Mouse (Mus musculus): ENCODE results near the gene Trub1.

Trub1 gene

DNA sequence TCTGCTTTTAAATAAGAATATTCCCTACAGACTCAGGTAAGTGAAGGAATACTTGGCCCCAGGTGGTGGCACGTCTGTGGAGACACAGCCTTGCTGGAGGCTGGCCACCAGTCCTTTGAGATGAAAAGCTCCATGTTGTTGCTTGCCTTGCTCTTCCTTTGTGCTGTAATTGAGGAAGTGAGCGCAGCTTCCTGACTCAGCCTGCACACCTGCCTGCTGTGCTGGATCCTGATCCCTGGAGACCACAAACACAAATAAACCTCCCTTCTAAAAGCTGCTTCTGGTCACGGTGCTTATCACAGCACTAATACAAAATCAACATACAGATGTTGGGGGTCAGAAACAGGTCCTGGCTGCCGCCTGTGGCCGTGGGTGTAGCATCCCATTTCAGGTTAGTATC, 41.3 kb downstream of the Trub1 start:
- DNase-seq (ENCODE audit: low spot score in 2 of 2) = no peak

DNA sequence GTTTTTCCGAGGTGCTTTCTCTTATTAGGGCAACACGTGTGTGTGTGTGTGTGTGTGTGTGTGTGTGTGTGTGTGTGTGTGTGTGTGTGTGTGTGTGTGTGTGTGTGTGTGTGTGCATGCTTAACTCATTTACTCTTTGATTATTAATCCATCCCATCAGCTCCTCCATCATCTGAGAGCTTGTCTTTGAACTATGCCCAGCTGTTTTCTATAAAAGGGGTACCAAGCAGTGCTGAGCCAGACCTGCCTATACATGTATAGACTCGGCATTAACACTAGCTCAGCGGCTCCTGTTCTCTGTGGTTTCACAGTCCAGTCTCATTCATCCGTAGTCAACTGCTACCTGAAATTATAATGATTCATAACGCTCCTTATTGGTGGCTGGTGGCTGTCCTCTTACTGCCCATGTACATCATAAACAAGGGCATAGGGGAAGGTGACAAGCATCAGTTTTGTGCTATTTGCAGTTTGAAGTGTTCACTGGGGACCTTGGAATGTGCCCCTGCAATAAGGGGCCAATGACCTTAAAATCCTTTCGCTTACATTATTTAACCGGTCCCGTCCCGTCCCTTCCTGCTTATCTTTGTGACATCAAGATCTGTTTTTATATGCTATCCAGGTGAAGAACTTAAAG, 45.5 kb downstream of the Trub1 start:
- no peak for DNase-seq (ENCODE audit: low spot score in 2 of 2)

DNA sequence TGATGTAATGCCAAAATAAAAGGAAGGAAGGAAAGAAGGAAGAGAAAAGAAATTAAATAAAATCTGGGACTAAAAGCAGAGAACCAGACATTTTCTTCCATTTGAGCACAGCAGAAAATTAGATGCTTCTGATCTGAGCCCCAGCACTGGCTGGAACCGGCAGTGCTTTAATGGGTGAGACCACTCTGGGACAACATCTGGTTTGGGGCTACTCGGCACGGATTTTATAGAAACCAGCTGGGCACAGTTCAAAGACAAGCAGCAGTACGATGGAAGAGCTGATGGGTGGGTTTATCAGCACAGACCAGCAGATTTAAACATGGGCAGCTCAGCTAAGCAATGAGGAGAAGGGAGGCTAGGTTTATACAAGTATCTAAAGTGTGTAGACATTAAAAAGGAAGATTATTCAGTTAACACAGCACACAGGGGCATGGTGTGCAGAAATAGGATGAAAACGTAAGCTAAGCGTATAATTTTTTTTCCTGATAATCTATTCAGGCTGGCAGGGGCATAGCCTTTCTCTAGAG, 46.2 kb downstream of the Trub1 start:
- DNase-seq (ENCODE audit: low spot score in 2 of 2) = no peak

DNA sequence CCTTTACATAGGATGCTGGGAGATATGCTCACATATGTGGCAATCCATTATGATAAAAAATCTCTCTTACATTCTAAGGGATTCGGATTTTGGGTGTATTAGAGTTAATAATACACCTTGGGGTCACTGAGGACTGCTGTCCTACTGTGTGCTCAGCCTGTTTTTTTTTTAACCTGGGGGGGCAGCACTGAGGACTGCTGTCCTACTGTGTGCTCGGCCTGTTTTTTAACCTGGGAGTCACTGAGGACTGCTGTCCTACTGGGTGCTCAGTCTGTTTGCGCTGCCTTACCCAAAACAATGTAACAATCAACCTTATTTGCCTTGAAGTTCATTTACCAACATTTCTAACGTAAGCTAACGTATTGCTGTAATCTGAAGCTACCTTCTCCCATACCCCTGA, 47.5 kb downstream of the Trub1 start:
- no peak for DNase-seq (ENCODE audit: low spot score in 2 of 2)

DNA sequence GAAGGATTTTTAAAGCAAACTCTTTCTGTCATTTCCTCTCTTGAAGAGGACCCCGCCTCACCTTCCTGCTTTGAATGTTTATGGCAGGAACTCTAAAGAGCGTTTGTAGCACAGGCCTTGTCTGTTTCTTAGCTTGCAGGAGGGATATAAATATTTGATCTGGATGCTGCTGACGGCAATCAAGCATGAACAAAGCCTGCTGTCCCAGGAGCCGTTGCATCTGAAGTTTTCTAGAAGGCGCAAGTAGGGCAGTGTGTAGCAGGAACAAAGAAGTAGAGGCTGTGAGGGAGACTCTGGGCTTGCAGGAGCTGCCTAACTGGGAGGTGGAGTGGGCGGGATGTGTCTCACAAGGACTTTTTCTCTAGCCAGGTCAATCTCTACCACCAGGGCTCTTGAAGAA, 50.4 kb downstream of the Trub1 start:
- DNase-seq (ENCODE audit: low spot score in 2 of 2) = no peak

DNA sequence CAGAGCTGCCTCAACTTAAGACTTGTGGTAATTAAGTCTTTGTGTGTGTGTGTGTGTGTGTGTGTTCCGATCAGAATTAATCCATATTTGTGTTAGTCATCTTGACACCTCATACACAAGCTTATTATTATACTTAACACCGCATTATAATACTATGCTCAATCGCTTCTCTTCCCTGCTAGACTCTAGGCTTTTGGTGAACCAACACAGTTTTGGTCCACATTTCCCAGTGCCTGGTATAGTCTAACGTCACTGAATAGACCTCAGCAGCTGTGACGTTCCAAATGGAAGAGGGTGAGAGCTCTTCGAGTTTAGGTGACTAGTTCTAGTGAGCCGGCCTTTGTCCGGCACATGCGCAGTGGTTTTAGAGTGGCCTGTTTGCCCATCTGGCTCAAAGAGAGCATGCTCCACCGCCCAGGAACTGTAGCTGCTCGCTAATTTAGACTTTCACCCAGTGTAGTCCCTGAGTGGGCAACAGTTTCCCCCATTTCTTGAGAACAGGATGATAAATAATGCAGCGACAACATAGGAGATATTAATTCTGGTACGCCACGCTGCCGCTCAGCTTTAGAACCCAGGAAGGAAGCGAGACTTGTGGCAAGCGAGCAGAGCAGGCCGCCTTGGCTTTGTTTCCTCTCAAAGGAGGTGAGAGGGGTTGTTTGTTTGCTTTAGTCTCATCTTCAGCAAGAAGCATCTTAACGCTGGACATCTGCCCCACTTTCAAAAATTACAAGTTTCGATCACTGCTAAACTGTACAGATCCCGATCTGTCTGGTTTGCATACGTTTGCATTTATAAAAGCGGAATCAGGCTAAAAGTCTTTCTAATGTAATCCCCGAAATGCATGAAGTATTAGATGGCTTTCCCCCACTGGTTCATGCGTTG, 52.6 kb downstream of the Trub1 start:
- DNase-seq (ENCODE audit: low spot score in 2 of 2) = no peak

DNA sequence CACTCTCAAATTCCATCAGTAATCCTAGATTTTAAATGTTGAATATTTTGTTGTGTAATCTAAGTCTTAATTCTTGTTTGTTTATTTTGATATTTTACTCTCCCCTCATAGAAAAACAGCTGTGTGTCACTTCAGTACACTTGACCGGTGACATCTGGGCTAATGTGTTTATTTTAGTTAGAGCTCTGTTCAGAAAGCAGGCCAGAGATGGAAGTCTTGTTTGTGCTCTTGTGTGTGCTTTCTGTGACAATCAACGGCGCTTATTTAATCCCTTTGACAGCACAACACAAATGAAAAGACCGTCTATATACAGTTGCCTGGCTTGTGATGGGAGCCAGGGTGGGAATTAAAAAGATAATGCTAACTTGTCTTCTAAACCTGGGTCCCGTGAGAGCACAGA, 53.9 kb downstream of the Trub1 start:
- DNase-seq (ENCODE audit: low spot score in 2 of 2) = no peak

DNA sequence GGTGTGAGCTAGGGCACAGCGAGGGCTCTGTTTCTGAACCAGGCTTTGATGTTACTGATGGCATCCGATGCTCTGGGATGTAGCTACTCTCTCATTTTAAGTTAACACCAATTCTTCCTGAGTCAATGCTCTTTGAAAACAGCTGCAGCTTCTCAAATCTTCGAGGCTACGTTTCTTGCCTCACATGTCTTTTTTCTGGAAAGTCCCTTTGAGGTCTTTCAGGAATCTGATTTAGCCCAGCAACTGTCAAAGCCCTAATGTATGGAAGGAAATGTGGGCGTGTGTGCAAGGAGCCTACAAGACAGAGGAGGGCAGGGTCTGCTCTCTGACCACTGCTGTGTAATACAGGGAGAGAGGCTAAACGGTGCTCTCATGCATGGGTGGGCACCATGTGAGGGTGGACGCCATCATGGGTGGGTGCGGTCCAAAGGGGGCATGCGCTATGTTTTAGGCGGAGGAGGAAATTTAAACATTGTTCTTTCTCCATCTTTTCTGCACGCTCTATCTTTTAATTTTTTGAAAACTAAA, 55.6 kb downstream of the Trub1 start:
- no peak for DNase-seq (ENCODE audit: low spot score in 2 of 2)

DNA sequence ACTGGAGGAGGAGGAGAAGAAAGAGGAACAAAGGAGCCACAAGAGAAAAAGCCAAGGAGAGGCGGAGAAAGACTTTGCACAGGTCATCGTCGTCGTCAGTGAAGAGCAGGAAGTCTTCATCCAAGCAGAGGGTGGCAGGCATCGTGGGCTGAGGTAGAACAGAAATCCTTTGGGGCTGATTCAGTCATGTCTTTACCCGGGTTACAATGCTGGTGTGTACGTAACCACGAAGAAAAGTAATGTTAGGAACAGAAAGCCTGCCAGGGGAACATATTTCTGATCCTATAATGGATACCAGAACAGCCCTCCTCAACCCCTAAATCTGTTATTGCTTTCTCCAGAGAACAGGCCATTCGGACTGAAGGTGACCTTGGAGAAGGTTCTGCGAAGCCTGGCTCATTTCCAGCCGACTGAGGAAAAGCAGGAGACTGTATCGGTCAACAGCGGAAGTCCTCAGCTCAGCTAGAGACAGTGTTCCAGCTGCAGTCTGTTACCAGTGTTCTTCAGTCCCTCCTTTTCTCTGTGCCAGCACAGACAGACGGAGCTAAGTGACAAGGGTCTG, 57.1 kb downstream of the Trub1 start:
- peak; percentile 20 to 49 for DNase-seq (ENCODE audit: low spot score in 2 of 2)

DNA sequence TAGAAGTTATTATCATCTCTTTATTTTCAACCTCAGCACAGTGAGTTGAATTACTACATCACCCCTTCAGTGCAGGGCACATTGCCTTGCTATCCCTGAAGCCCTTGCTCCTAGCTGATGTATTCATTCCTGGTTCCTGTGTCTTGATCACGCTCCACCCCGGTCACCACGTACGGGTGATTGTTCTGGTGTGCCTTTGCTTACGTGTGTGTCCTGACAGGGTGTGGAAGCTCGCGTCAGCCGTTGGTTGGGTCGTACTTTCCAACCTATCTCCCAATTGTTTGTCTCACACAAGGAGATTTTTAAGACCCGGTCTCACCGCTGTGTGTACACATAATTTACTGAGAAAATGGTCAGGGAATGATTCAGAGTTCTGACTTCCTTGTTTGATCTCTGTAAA, 58.1 kb downstream of the Trub1 start:
- DNase-seq (ENCODE audit: low spot score in 2 of 2) = no peak

DNA sequence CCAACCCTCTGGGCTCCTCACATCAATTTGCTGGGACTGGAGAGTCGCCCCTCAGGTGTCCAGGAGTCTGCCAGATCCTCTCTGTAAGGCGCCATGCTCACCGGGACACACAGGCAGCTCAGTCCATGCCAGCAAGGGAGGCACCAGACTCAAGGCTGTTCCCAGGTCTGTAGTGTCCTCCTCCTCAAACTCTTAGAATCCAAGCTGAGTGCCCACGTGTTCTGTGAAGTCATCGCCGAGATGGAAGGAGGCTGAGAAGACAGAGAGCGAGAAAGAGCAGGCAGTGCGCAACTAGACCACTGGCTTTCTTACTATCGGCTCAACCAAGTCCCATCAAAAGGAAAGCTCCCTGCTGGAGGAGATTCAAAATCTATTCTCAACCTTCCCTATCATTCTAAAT, 60.4 kb downstream of the Trub1 start:
- no peak for DNase-seq (ENCODE audit: low spot score in 2 of 2)

DNA sequence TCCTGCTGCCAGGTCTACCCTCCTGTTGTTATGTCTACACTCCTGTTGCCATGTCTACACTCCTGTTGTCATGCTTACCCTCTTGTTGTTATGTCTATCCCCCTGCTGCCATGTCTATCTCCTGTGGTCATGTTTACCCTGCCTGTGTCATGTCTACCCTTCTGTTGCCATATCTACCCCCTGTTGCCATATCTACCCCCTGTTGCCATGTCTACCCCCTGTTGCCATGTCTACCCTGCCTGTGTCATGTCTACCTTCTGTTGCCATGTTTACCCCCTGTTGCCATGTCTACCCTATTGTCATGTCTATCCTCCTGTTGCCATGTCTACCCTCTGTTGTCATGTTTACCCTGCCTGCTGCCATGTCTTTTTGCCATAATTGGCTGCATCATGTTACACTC, 69.0 kb downstream of the Trub1 start:
- DNase-seq (ENCODE audit: low spot score in 2 of 2) = peak; percentile 13

DNA sequence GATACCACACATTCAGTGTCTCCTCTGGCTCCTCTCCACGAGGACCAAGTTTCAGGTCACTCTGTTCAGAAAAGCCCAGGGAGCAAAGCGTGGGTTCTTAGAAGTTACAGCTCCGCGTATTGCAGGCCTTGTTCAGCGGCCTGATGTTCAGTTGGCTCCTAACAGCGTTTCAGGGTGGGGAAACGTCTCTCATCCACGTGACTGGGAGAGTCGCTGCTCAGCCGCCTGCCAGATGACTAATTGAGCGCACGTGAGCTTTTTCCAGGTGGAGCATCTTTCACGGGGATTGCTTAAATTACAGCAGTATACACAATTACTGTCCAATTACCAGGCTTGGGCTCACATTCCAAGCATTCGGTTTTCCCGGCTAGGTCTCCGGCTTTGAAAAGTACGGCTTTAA, 70.7 kb downstream of the Trub1 start:
- no peak for DNase-seq (ENCODE audit: low spot score in 2 of 2)

DNA sequence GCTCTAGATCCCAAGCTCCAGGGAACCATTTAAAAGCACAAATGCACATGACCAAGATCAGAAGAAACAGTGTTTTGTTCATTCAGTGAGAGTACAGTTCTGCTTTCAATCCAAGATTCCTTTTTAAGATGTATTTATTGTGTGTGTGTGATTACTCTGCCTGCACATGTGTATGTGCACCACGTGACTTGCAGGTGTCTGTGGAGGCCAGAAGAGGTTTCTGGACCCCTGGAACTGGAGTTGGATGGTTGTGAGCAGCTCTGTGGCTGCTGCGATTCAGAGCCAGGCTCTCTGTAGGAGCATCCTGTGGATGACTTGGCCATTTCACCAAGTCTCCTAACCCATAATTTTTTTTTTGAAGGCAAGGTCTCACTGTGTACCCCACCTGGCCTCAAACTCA, 73.0 kb downstream of the Trub1 start:
- no peak for DNase-seq (ENCODE audit: low spot score in 2 of 2)

DNA sequence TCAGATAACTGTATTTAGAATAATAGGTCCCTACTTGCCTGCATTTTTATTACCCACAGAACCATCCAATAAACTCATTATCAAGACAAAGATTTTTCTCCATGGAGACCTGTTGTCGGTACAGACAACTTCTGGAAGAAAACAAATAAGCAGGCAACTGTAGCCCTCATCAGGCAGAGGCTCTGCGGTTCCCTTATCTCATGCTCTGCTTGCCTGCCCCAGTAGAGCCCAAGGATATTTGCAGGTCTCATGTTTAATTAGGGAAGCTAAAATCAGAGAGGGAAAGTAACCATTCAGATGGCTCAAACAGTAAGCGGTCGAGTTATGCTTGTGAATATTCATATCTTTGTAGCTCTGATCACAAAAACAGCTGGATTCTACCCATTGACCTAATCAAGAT, 77.5 kb downstream of the Trub1 start:
- DNase-seq (ENCODE audit: low spot score in 2 of 2) = no peak

DNA sequence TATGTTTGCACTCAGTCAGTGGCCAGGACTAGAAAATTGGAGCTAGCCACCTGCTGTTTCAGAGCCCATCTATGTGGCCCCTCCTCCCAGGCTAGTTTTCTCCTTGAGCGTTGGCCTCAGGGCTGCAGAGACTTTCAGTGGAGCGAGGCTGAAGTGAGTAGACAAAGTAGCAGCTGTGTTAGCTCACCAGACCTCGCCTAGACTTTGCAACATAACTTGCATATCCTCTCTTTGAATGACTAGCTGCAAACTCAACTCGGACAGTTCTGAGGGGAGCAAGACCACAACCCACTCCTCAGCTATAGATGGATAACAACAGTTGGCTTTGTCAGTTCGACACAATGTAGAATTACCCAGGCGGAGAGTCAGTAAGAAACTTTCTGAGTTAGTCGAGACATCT, 81.5 kb downstream of the Trub1 start:
- DNase-seq (ENCODE audit: low spot score in 2 of 2) = no peak

DNA sequence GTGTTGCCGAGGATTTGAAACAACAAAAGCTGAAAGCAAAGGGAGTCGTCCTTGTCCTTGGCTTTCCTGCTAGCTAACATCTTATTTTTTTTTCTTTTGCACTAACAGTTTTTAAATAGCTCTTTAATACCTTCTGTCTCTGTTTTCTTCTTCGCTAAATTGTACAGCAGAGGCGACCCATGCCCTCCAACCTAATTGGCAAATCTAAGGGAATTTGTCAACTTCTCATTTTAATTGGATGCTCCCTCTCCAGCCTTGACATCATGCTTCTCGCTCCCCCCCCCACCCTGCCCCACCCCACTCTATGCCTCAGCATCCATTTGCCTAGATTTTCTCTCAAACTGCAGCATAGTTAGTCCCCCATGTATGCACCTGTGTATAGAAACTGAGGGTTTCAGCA, 83.8 kb downstream of the Trub1 start:
- DNase-seq (ENCODE audit: low spot score in 2 of 2) = no peak

DNA sequence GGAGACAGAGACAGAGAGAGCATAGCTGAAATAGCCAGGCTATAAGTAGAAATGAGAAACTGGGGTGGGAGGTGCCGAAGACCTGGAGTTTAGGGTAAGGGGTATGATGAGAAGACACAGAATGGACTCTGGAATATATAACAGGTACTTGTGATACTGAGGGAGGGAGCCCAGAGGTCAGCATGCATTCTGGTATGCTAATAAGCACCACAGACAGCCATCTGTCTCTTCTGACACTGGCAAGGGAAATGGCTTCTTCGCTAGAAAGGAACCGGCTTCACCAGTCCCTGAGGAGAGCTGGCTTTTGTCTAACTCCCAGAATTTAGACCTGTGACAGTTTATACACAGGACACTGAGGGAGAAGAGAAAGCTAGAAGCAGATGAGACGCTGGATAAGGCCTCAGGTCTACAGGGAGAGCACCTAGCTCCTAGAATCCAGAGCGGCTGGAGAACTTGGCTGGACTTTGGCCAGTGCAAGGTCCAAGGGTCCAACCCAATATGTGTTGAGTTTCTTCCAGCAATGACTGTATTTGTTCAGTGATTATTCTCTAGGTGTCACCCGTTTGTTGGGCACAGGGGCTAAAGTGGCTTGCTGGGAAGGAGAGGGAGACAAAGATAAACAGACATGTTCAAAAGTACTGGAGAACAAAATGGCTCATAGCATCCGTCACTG, 84.9 kb downstream of the Trub1 start:
- DNase-seq (ENCODE audit: low spot score in 2 of 2) = no peak

DNA sequence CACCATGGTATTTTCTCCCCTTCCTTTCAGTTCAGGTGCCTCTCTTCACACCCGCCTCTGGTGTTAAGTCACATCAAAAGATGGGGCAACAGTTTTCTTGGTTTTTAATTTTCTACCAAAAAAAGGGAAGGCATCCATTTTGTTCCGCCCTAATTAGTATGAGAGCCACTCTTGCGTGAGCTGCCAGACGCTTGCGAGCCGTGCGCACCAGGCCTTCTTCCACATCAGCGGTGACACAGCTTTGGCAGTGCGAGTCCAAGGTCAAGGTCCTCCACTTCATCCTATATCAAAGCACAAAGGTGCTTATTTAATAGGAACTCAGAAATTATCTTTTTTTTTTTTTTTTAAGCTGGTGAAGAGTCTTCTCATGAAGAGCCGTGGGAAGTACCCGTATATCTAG, 87.4 kb downstream of the Trub1 start:
- no peak for DNase-seq (ENCODE audit: low spot score in 2 of 2)
